Mouse (Mus musculus) olfactory bulb, adult 2 months (tissue): ENCODE data around the gene Tcf15.

ENCODE experiments used
- CTCF ChIP-seq: fragments of 200-500 bp; IDR thresholded peaks from 2 replicates; pipeline ENCODE4 v1.5.1; 2012; ENCODE audit warnings: low read depth, mild to moderate bottlenecking, low read length, moderate library complexity; ENCODE audit not compliant: insufficient read depth
- POLR2A ChIP-seq: fragments of 200-500 bp; IDR thresholded peaks from 2 replicates; pipeline ENCODE4 v1.6.1; 2012; ENCODE audit warnings: mild to moderate bottlenecking, low read depth, low read length, moderate library complexity; ENCODE audit not compliant: insufficient read depth

DNA sequence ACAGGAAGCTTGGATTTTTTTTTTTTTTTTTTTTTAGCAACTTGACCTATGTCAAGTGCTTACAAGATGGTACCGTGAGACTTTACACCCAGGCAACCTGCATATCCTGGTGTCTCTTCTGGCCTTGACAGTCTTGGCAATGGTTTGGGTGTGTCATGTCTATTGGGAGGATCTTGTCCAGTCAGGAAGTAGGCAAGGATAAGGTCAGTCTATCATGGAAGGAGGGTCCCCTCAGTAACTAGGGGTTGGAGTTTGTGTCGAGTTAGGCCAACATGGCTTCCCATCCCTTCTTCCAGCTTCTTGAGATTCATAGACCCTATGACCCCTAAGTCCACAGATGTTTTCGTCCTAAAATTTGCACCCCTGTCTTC, 37.2 kb upstream of the Tcf15 start:
- TF ChIP-seq CTCF (no peak), POLR2A (no peak)
